In genomic region chr4:150112867-150113266, GRCm38 (mm10) we compare ENCODE assay signal across 8 mouse cellular contexts. TPM values are rescaled to one million over a fixed set of nuclear protein-coding genes. Genes with fewer than 3 reads are reported as not detected.
DNase-seq lines count a peak whose midpoint lies in the region; ATAC-seq and TF ChIP-seq lines count a peak whose summit lies in the region.

No protein-coding gene starts in this region.

- peak; percentile 85 for TF ChIP-seq CTCF in kidney, adult 2 months (conservative IDR thresholded peaks at IDR 0.05; ENCODE audit: insufficient read depth, insufficient read length, low read depth, low read length)

- no peak for TF ChIP-seq POLR2A in kidney, adult 2 months (IDR thresholded peaks at IDR 0.05; ENCODE audit: low read depth, low read length)

- H3K4me1 ChIP-seq in heart, embryonic 13.5 days, result peaks cover 9% of the 10 kb centered on the region
- H3K4me1 ChIP-seq in heart, embryonic 11.5 days (ENCODE audit: control insufficient read depth, insufficient read depth, low read length), result no peaks in the 10 kb centered on the region
- H3K4me1 ChIP-seq in forebrain, embryonic 16.5 days (replicated peaks; ENCODE audit: control insufficient read depth, insufficient read depth, low read length), result no peaks in the 10 kb centered on the region
- H3K4me1 ChIP-seq in kidney, adult 2 months (ENCODE audit: control insufficient read depth, insufficient read depth, low read length), result peaks cover 4% of the 10 kb centered on the region; the same call in 1 of the 2 replicates
- 0 out of 2 replicates have a peak, but pooled peaks cover 2% of the 10 kb centered on the region for H3K4me1 ChIP-seq in limb, embryonic 15.5 days
- no peaks in the 10 kb centered on the region for H3K4me1 ChIP-seq in midbrain, embryonic 16.5 days (ENCODE audit: control insufficient read depth, insufficient read depth, low read length)

- no peak overlapping the region for H3K9ac ChIP-seq in heart, embryonic 13.5 days
- no peak overlapping the region for H3K9ac ChIP-seq in heart, embryonic 11.5 days (ENCODE audit: low read depth, low read length)
- no peak overlapping the region for H3K9ac ChIP-seq in forebrain, embryonic 16.5 days (replicated peaks; ENCODE audit: low read depth, low read length)
- no peak overlapping the region for H3K9ac ChIP-seq in limb, embryonic 15.5 days
- no peak overlapping the region for H3K9ac ChIP-seq in midbrain, embryonic 16.5 days (ENCODE audit: low read depth, low read length)

- H3K4me2 ChIP-seq in heart, embryonic 13.5 days, result peak overlapping the region; percentile 14; the same call in 1 of the 2 replicates
- no peak overlapping the region for H3K4me2 ChIP-seq in heart, embryonic 11.5 days
- H3K4me2 ChIP-seq in forebrain, embryonic 16.5 days (ENCODE audit: low read length), result peak overlapping the region; percentile 19
- H3K4me2 ChIP-seq in limb, embryonic 15.5 days, result 0 out of 2 replicates have a peak overlapping the region, but pooled peaks have one; percentile 10
- peak overlapping the region; percentile 24; the same call in 1 of the 2 replicates for H3K4me2 ChIP-seq in midbrain, embryonic 16.5 days (ENCODE audit: low read length)

- peak; percentile 82 to 87 for DNase-seq in cerebellum, adult 18-20 months
- peak; percentile 80 for DNase-seq in kidney, adult 2 months
- peak; percentile 50 to 58 for DNase-seq in spleen, postnatal 36 days (ENCODE audit: low spot score in 2 of 2)

- 6% methylated on average over 15 of the region's 15 CpGs for WGBS in heart, embryonic 13.5 days
- 4% methylated on average over 10 of the region's 15 CpGs for WGBS in heart, embryonic 11.5 days (ENCODE audit: insufficient replicate concordance)
- WGBS in forebrain, embryonic 16.5 days, result 4% methylated on average over 15 of the region's 15 CpGs
- 6% methylated on average over 15 of the region's 15 CpGs for WGBS in kidney, adult 2 months
- WGBS in limb, embryonic 15.5 days, result 6% methylated on average over 15 of the region's 15 CpGs
- WGBS in midbrain, embryonic 16.5 days, result 8% methylated on average over 13 of the region's 15 CpGs

- no peaks in the 10 kb centered on the region for H3K36me3 ChIP-seq in heart, embryonic 13.5 days
- H3K36me3 ChIP-seq in heart, embryonic 11.5 days (ENCODE audit: control insufficient read depth, insufficient read depth, low read length), result no peaks in the 10 kb centered on the region
- no peaks in the 10 kb centered on the region for H3K36me3 ChIP-seq in forebrain, embryonic 16.5 days (ENCODE audit: control insufficient read depth, insufficient read depth)
- H3K36me3 ChIP-seq in kidney, adult 2 months (ENCODE audit: control insufficient read depth, insufficient read depth, low read length), result no peaks in the 10 kb centered on the region
- no peaks in the 10 kb centered on the region for H3K36me3 ChIP-seq in limb, embryonic 15.5 days
- no peaks in the 10 kb centered on the region for H3K36me3 ChIP-seq in midbrain, embryonic 16.5 days (ENCODE audit: control insufficient read depth, insufficient read depth, low read length)

- no peaks in the 10 kb centered on the region for H3K27me3 ChIP-seq in heart, embryonic 13.5 days (replicated peaks)
- no peaks in the 10 kb centered on the region for H3K27me3 ChIP-seq in heart, embryonic 11.5 days (ENCODE audit: control insufficient read depth, insufficient read depth, low read length)
- H3K27me3 ChIP-seq in forebrain, embryonic 16.5 days (replicated peaks; ENCODE audit: control insufficient read depth, insufficient read depth, low read length), result no peaks in the 10 kb centered on the region
- H3K27me3 ChIP-seq in kidney, adult 2 months (replicated peaks; ENCODE audit: control insufficient read depth, insufficient read depth, low read length), result no peaks in the 10 kb centered on the region
- H3K27me3 ChIP-seq in limb, embryonic 15.5 days, result no peaks in the 10 kb centered on the region
- H3K27me3 ChIP-seq in midbrain, embryonic 16.5 days (ENCODE audit: control insufficient read depth, insufficient read depth, low read depth, low read length), result no peaks in the 10 kb centered on the region

- no peaks in the 10 kb centered on the region for H3K9me3 ChIP-seq in heart, embryonic 13.5 days
- H3K9me3 ChIP-seq in heart, embryonic 11.5 days (replicated peaks; ENCODE audit: control insufficient read depth, low read length), result no peaks in the 10 kb centered on the region
- no peaks in the 10 kb centered on the region for H3K9me3 ChIP-seq in forebrain, embryonic 16.5 days (ENCODE audit: control insufficient read depth, low read length)
- no peaks in the 10 kb centered on the region for H3K9me3 ChIP-seq in limb, embryonic 15.5 days
- no peaks in the 10 kb centered on the region for H3K9me3 ChIP-seq in midbrain, embryonic 16.5 days (replicated peaks; ENCODE audit: control insufficient read depth, low read length, poor library complexity, severe bottlenecking)

- no peak overlapping the region for H3K27ac ChIP-seq in heart, embryonic 13.5 days (replicated peaks)
- H3K27ac ChIP-seq in heart, embryonic 11.5 days (ENCODE audit: low read depth, low read length), result no peak overlapping the region
- H3K27ac ChIP-seq in forebrain, embryonic 16.5 days (ENCODE audit: low read length), result no peak overlapping the region
- H3K27ac ChIP-seq in kidney, adult 2 months (ENCODE audit: insufficient read depth, low read depth, low read length), result no peak overlapping the region
- H3K27ac ChIP-seq in limb, embryonic 15.5 days, result no peak overlapping the region
- no peak overlapping the region for H3K27ac ChIP-seq in midbrain, embryonic 16.5 days (ENCODE audit: low read length)

- ATAC-seq in heart, embryonic 13.5 days (ENCODE audit: extremely low read depth, insufficient number of reproducible peaks, low FRiP score, low TSS enrichment), result no peak
- ATAC-seq in heart, embryonic 11.5 days (replicated peaks; ENCODE audit: insufficient number of reproducible peaks, low FRiP score, low TSS enrichment), result no peak
- ATAC-seq in forebrain, embryonic 16.5 days, result no peak
- ATAC-seq in limb, embryonic 15.5 days (ENCODE audit: insufficient number of reproducible peaks, low FRiP score, low TSS enrichment, low read depth), result no peak
- ATAC-seq in midbrain, embryonic 16.5 days, result no peak

- H3K4me3 ChIP-seq in heart, embryonic 13.5 days, result no peak overlapping the region
- no peak overlapping the region for H3K4me3 ChIP-seq in heart, embryonic 11.5 days (ENCODE audit: low read depth, low read length)
- no peak overlapping the region for H3K4me3 ChIP-seq in forebrain, embryonic 16.5 days (replicated peaks; ENCODE audit: low read length)
- no peak overlapping the region for H3K4me3 ChIP-seq in kidney, adult 2 months (ENCODE audit: insufficient read depth, low read depth, low read length)
- no peak overlapping the region for H3K4me3 ChIP-seq in limb, embryonic 15.5 days
- no peak overlapping the region for H3K4me3 ChIP-seq in midbrain, embryonic 16.5 days (ENCODE audit: low read depth, low read length)

RNA-seq across cellular contexts. Expression of gene Slc2a5, which starts 6.2 kb away (rescaled TPM):
- 1.1 and 1.9 TPM in 2 replicates for polyA plus RNA-seq in heart, embryonic 13.5 days (2015; fragmentation: Nextera tagmentation; extraction: Ambion mirVana)
- 0.79 and 1.3 TPM in 2 replicates for polyA plus RNA-seq in heart, embryonic 11.5 days (2014; fragmentation: Nextera tagmentation; extraction: Ambion mirVana)
- 2.6 and 2.7 TPM in 2 replicates for polyA plus RNA-seq in forebrain, embryonic 16.5 days (2015; fragmentation: Nextera tagmentation; extraction: Ambion mirVana)
- polyA plus RNA-seq in kidney, adult 2 months (2012; rRNA removed), result 181 and 266 TPM in 2 replicates
- polyA plus RNA-seq in limb, embryonic 15.5 days (2015; fragmentation: Nextera tagmentation; extraction: Ambion mirVana), result 2.0 and 2.3 TPM in 2 replicates
- 2.1 and 2.9 TPM in 2 replicates for polyA plus RNA-seq in midbrain, embryonic 16.5 days (2015; fragmentation: Nextera tagmentation; extraction: Ambion mirVana)

RNA-seq across cellular contexts. Expression of gene Gpr157, which starts 25.7 kb away (rescaled TPM):
- polyA plus RNA-seq in heart, embryonic 13.5 days (2015; fragmentation: Nextera tagmentation; extraction: Ambion mirVana), result 2.6 and 2.7 TPM in 2 replicates
- polyA plus RNA-seq in heart, embryonic 11.5 days (2014; fragmentation: Nextera tagmentation; extraction: Ambion mirVana), result 1.3 and 1.5 TPM in 2 replicates
- 0.14 and 0.25 TPM in 2 replicates for polyA plus RNA-seq in forebrain, embryonic 16.5 days (2015; fragmentation: Nextera tagmentation; extraction: Ambion mirVana)
- polyA plus RNA-seq in kidney, adult 2 months (2012; rRNA removed), result 0.76 and 1.2 TPM in 2 replicates
- polyA plus RNA-seq in limb, embryonic 15.5 days (2015; fragmentation: Nextera tagmentation; extraction: Ambion mirVana), result 1.4 and 1.7 TPM in 2 replicates
- polyA plus RNA-seq in midbrain, embryonic 16.5 days (2015; fragmentation: Nextera tagmentation; extraction: Ambion mirVana), result 0.26 and 0.34 TPM in 2 replicates

RNA-seq across cellular contexts. Expression of gene Slc2a7, which starts 35.9 kb away (rescaled TPM):
- not detected in 2 replicates for polyA plus RNA-seq in heart, embryonic 13.5 days (2015; fragmentation: Nextera tagmentation; extraction: Ambion mirVana)
- polyA plus RNA-seq in heart, embryonic 11.5 days (2014; fragmentation: Nextera tagmentation; extraction: Ambion mirVana), result not detected in 2 replicates
- polyA plus RNA-seq in forebrain, embryonic 16.5 days (2015; fragmentation: Nextera tagmentation; extraction: Ambion mirVana), result not detected in 2 replicates
- 0.64 and 1.3 TPM in 2 replicates for polyA plus RNA-seq in kidney, adult 2 months (2012; rRNA removed)
- polyA plus RNA-seq in limb, embryonic 15.5 days (2015; fragmentation: Nextera tagmentation; extraction: Ambion mirVana), result not detected in 2 replicates
- polyA plus RNA-seq in midbrain, embryonic 16.5 days (2015; fragmentation: Nextera tagmentation; extraction: Ambion mirVana), result not detected in 2 replicates

Comparison
In these comparisons a context has a peak if more than half of its experiments do, and no peak if none do; other contexts are left out.
1. RNA of gene Slc2a5, which starts 6.2 kb away (polyA plus RNA-seq): 181 to 266 TPM in kidney, adult 2 months; 2.1 to 2.9 TPM in midbrain, embryonic 16.5 days, 2.6 to 2.7 TPM in forebrain, embryonic 16.5 days, 2.0 to 2.3 TPM in limb, embryonic 15.5 days, 1.1 to 1.9 TPM in heart, embryonic 13.5 days and 0.79 to 1.3 TPM in heart, embryonic 11.5 days; every median in the first group is over 10 times any median in the second.
2. Peak in every context shown above with its lines, with median percentiles within 50 percentile points of each other: DNase-seq.